Mouse (Mus musculus): ENCODE measurements around the gene Gm13278.
"Not testable (repeated sequence)": the region's sequence is repeated elsewhere in the genome, so short reads cannot be mapped to it uniquely, and the experiment has no call there.

The Gm13278 gene

DNA sequence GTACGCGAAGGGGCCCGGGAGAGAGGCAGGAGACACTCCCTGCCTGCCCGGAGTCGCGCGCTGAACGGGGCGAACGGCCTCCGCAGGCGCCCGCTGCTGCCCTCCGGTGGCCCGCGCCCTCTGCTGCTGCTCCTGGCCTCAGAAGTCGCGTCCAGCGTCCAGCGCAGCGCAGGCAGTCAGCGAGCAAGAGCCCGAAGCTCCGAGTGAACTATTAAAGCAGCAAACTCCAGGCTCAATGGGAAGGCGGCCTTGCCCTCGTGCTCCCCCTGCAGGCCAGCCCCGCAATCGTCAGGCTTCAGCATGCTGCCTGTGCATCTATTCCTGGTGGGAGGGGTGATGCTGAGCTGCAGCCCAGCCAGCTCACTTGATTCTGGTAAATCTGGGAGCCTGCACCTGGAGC lies at the start of gene Gm13278:
Gm13278 (plus strand) TSS at position 301 of the 400 bp plus-strand sequence.
- not testable (repeated sequence) for DNase-seq

DNA sequence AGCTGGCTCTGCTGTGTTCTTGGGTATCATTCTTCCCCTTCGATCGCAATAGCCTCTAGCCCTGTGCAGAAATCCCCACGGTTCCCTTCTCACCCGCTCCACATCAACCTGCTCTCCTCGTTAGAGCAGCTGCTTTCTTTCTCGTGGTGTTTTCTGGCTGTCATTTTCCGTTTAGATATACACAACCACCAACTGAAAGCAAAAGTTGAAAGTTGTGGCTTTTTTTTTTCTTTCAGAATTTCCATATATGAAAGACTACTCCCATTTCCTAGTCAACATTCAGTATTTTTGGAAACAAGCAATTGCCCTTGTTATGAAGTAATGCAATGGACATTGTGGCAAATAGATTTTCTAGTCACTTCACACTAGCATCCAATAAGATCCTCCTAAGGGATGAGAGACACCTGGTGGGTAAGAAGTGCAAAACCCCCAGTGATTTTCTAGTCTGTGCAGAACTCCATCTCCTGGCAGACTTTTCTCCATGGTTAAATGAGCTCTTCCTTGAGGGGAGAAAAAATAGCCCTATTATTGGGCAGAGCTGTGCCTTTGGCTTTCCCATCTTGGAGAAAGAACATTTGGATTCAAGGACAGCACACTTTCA lies 48.5 kb upstream of the Gm13278 start:
- no peak for DNase-seq

DNA sequence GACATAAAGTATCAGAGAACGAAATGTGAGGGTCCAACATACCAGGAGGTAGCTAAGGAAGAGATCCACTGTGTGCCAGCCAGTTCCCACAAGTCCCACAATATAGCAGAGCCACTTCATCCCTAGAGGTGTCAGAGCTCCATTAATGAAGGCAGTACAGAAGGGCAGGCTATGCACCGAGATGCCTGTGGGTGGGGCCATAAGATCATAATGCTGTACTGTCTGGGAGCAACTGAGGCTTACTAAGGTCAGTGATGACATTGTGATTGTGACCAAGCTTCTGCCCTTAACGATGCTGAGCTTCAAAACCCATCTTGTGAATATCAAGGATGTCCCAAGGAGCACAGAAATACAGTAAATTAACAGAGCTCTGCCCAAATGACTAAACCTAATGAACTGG lies 47.1 kb upstream of the Gm13278 start:
- no peak for DNase-seq

DNA sequence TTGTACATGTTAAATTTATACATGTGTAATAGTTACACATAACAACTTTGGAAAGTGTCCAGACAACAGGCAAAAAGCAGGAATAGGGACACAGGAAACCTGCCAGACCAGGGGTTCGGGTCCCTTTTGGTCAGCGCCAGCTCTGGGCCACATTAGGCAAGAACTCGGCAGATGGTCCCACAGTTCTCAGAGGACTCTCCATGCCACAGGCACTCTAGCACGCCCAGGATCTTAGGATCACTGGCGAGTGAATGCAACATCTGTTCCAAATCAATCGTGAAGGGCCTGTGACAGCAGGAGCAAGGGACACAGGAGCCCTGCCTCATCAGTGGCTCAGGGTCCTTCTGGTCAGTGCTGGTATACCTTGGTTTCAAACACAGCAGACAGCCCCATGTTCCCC lies 41.4 kb upstream of the Gm13278 start:
- no peak for DNase-seq

DNA sequence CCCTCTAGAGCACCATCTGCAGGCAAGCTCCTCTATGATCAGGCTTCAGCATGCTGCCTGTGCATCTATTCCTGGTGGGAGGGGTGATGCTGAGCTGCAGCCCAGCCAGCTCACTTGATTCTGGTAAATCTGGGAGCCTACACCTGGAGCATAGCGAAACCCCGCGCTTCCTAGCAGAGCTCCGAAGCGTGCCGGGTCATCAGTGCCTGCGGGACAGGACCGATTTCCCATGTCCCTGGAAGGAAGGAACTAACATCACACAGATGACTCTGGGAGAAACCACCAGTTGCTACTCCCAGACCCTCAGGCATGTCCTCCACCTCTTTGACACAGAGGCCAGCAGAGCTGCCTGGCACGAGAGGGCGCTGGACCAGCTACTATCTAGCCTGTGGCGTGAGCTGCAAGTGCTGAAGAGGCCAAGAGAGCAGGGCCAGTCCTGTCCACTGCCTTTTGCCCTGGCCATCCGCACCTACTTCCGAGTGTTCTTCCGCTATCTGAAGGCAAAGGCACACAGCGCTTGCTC lies 36.5 kb upstream of the Gm13278 start, which contains the start of gene Gm13271:
Gm13271 (plus strand) TSS at position 51 of the 523 bp plus-strand sequence.
- peak; percentile 79 for DNase-seq

DNA sequence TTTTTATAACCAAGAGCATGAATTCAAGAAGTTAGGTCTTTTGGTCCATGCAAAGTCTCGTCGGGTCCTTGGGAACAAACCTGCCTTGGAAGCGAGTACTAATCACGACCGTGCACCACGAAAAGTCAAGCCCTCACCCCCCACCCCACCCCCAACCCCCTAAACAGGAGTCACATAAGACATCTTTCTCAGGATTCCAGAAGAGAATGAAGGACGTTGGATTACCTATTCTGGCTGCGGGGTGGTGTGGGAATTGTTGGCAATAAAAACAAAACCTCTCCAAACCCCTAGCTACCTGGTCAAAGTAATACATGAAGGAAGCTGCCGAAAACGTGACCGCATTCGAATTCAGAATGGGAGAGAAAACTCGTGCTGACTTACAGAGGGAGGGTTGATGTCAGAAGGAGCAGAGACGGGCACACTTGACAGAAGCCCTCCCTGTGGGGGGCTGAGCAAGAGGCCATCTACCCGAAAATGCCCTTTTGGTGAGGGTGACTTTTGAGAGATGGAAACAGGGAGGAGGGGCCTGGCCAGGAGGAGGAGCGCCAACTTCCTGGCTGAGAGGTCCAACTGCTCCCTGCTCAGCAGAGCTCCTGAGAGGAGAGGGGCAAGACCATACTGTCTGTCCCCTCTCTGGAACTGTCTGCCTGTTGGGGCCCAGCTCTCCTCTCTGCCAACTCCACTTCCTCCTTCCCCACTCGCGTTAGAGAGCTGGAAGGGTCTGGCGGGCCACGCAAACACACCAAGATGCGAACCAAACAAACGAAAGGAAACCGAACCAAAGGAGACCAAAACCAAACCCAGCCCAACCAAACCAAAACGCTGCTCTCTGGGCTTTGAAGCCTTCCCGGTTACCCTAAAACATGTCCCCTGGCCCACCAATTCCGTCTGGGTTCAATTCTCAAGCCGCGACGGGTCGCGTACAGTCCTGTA lies 34.5 kb upstream of the Gm13278 start:
- DNase-seq: not testable (repeated sequence)

DNA sequence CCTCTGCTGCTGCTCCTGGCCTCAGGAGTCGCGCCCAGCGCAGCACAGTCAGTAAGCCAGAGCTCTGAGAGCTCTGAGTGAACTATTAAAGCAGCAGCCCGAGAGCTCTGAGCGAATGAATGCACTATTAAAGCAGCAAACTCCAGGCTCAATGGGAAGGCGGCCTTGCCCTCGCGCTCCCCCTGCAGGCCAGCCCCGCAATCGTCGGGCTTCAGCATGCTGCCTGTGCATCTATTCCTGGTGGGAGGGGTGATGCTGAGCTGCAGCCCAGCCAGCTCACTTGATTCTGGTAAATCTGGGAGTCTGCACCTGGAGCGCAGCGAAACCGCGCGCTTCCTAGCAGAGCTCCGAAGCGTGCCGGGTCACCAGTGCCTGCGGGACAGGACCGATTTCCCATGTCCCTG lies 33.7 kb upstream of the Gm13278 start:
- peak; percentile 94 for DNase-seq

DNA sequence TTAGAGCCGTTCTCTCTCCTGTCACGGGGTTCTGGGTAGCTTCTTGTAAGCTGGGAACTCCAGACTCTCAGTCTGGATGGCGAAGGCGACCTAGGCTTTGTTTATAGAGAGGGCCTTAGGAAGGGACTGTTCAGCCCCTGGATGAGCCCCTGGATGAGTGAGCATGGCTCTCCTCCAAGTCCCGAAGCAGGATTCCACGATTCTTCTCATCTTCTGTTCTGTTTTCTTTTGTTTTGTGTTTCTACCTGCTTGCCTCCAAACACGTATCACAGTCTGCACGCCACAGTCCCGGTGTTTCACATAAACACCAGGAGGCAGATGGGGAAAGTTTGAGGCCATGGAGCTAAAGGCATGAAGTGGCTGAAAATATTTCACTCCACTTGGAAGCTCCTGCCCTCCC lies 32.6 kb upstream of the Gm13278 start:
- DNase-seq: peak; percentile 23

DNA sequence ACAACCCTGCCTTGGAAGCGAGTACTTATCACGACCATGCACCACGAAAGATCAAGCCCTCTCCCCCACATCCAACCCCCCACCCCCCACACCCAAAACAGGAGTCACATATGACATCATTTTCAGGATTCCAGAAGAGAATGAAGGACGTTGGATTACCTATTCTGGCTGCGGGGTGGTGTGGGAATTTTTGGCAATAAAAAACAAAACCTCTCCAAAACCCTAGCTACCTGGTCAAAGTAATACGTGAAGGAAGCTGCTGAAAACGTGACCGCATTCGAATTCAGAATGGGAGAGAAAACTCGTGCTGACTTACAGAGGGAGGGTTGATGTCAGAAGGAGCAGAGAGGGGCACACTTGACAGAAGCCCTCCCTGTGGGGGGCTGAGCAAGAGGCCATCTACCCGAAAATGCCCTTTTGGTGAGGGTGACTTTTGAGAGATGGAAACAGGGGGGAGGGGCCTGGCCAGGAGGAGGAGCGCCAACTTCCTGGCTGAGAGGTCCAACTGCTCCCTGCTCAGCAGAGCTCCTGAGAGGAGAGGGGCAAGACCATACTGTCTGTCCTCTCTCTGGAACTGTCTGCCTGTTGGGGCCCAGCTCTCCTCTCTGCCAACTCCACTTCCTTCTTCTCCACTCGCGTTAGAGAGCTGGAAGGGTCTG lies 31.6 kb upstream of the Gm13278 start, which contains the start of gene Gm13283:
Gm13283 (plus strand) TSS at position 510 of the 659 bp plus-strand sequence.
- DNase-seq: peak; percentile 37

DNA sequence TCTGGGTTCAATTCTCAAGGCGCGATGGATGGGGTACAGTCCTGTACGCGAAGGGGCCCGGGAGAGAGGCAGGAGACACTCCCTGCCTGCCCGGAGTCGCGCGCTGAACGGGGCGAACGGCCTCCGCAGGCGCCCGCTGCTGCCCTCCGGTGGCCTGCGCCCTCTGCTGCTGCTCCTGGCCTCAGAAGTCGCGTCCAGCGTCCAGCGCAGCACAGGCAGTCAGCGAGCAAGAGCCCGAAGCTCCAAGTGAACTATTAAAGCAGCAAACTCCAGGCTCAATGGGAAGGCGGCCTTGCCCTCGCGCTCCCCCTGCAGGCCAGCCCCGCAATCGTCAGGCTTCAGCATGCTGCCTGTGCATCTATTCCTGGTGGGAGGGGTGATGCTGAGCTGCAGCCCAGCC lies 30.9 kb upstream of the Gm13278 start:
- peak; percentile 87 for DNase-seq

DNA sequence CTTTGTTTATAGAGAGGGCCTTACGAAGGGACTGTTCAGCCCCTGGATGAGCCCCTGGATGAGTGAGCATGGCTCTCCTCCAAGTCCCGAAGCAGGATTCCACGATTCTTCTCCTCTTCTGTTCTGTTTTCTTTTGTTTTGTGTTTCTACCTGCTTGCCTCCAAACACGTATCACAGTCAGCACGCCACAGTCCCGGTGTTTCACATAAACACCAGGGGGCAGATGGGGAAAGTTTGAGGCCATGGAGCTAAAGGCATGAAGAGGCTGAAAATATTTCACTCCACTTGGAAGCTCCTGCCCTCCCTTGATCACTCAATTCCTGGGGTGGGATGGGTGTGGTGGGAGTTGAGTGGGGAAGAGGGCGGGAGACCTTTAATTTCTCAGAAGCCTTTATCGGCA lies 29.6 kb upstream of the Gm13278 start:
- DNase-seq: peak; percentile 69

DNA sequence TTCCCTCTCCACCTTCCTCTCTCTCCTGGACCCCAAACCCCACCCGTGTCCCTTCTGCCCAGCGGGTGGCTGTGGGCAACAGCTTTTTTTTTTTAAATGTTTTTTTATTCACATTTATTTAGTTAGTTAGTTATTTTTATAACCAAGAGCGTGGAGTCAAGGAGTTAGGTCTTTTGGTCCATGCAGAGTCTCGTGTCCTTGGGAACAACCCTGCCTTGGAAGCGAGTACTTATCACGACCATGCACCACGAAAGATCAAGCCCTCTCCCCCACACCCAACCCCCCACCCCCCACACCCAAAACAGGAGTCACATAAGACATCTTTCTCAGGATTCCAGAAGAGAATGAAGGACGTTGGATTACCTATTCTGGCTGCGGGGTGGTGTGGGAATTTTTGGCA lies 29.0 kb upstream of the Gm13278 start:
- DNase-seq: peak; percentile 31

DNA sequence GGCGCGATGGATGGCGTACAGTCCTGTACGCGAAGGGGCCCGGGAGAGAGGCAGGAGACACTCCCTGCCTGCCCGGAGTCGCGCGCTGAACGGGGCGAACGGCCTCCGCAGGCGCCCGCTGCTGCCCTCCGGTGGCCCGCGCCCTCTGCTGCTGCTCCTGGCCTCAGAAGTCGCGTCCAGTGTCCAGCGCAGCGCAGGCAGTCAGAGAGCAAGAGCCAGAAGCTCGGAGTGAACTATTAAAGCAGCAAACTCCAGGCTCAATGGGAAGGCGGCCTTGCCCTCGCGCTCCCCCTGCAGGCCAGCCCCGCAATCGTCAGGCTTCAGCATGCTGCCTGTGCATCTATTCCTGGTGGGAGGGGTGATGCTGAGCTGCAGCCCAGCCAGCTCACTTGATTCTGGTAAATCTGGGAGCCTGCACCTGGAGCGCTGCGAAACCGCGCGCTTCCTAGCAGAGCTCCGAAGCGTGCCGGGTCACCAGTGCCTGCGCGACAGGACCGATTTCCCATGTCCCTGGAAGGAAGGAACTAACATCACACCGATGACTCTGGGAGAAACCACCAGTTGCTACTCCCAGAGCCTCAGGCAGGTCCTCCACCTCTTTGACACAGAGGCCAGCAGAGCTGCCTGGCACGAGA lies 27.8 kb upstream of the Gm13278 start:
- peak; percentile 82 for DNase-seq

DNA sequence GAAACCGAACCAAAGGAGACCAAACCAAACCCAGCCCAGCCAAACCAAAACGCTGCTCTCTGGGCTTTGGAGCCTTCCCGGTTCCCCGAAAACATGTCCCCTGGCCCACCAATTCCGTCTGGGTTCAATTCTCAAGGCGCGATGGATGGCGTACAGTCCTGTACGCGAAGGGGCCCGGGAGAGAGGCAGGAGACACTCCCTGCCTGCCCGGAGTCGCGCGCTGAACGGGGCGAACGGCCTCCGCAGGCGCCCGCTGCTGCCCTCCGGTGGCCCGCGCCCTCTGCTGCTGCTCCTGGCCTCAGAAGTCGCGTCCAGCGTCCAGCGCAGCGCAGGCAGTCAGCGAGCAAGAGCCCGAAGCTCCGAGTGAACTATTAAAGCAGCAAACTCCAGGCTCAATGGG lies 17.8 kb upstream of the Gm13278 start, which contains the start of gene Gm13290:
Gm13290 (plus strand) TSS at position 301 of the 400 bp plus-strand sequence.
- not testable (repeated sequence) for DNase-seq

DNA sequence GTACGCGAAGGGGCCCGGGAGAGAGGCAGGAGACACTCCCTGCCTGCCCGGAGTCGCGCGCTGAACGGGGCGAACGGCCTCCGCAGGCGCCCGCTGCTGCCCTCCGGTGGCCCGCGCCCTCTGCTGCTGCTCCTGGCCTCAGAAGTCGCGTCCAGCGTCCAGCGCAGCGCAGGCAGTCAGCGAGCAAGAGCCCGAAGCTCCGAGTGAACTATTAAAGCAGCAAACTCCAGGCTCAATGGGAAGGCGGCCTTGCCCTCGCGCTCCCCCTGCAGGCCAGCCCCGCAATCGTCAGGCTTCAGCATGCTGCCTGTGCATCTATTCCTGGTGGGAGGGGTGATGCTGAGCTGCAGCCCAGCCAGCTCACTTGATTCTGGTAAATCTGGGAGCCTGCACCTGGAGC lies 14.7 kb upstream of the Gm13278 start, which contains the start of gene Gm13289:
Gm13289 (plus strand) TSS at position 301 of the 400 bp plus-strand sequence.
- not testable (repeated sequence) for DNase-seq

DNA sequence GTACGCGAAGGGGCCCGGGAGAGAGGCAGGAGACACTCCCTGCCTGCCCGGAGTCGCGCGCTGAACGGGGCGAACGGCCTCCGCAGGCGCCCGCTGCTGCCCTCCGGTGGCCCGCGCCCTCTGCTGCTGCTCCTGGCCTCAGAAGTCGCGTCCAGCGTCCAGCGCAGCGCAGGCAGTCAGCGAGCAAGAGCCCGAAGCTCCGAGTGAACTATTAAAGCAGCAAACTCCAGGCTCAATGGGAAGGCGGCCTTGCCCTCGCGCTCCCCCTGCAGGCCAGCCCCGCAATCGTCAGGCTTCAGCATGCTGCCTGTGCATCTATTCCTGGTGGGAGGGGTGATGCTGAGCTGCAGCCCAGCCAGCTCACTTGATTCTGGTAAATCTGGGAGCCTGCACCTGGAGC lies 11.8 kb upstream of the Gm13278 start, which contains the start of gene Gm13272:
Gm13272 (plus strand) TSS at position 301 of the 400 bp plus-strand sequence.
- DNase-seq: not testable (repeated sequence)

DNA sequence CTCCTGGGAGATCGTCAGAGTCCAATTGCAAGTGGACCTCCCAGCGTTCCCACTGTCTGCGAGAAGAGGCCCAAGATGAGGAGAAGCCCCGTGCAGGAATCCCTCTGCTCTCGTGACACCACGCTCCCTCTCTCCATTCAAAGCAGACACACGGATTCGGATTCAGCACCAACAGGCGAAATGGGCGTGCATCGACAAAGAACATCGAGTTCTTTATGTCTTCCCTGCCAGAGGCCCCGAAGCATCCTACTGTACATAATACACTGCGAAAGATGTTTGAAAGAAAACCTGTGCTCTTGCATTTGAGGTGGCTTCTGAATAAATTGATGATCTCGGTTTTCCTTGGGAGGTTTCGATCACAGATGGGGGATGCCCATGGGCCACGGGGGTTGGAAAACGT lies 11.0 kb upstream of the Gm13278 start:
- peak; percentile 8 for DNase-seq

DNA sequence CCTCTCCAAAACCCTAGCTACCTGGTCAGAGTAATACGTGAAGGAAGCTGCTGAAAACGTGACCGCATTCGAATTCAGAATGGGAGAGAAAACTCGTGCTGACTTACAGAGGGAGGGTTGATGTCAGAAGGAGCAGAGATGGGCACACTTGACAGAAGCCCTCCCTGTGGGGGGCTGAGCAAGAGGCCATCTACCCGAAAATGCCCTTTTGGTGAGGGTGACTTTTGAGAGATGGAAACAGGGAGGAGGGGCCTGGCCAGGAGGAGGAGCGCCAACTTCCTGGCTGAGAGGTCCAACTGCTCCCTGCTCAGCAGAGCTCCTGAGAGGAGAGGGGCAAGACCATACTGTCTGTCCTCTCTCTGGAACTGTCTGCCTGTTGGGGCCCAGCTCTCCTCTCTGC lies 9.5 kb upstream of the Gm13278 start, which contains the start of gene Ifnz:
Ifnz (plus strand) TSS at position 301 of the 400 bp plus-strand sequence.
- DNase-seq: not testable (repeated sequence)

DNA sequence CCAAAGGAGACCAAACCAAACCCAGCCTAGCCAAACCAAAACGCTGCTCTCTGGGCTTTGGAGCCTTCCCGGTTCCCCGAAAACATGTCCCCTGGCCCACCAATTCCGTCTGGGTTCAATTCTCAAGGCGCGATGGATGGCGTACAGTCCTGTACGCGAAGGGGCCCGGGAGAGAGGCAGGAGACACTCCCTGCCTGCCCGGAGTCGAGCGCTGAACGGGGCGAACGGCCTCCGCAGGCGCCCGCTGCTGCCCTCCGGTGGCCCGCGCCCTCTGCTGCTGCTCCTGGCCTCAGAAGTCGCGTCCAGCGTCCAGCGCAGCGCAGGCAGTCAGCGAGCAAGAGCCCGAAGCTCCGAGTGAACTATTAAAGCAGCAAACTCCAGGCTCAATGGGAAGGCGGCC lies 9.0 kb upstream of the Gm13278 start:
- DNase-seq: peak; percentile 35

DNA sequence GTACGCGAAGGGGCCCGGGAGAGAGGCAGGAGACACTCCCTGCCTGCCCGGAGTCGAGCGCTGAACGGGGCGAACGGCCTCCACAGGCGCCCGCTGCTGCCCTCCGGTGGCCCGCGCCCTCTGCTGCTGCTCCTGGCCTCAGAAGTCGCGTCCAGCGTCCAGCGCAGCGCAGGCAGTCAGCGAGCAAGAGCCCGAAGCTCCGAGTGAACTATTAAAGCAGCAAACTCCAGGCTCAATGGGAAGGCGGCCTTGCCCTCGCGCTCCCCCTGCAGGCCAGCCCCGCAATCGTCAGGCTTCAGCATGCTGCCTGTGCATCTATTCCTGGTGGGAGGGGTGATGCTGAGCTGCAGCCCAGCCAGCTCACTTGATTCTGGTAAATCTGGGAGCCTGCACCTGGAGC lies 5.9 kb upstream of the Gm13278 start, which contains the start of gene Gm13276:
Gm13276 (plus strand) TSS at position 301 of the 400 bp plus-strand sequence.
- DNase-seq: not testable (repeated sequence)

DNA sequence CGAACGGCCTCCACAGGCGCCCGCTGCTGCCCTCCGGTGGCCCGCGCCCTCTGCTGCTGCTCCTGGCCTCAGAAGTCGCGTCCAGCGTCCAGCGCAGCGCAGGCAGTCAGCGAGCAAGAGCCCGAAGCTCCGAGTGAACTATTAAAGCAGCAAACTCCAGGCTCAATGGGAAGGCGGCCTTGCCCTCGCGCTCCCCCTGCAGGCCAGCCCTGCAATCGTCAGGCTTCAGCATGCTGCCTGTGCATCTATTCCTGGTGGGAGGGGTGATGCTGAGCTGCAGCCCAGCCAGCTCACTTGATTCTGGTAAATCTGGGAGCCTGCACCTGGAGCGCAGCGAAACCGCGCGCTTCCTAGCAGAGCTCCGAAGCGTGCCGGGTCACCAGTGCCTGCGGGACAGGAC lies 2.9 kb upstream of the Gm13278 start, which contains the start of gene Gm13277:
Gm13277 (plus strand) TSS at position 231 of the 400 bp plus-strand sequence.
- DNase-seq: peak; percentile 79

Measured in kidney, adult 11 months (tissue).